Mouse (Mus musculus): ENCODE results near the gene Csn2. TPM values are rescaled to one million over a fixed set of nuclear protein-coding genes. Genes with fewer than 3 reads are reported as not detected.

The Csn2 gene
- not detected for polyA plus RNA-seq (2014; fragmentation: Illumina TruSeq; extraction: RNeasy Lipid Tissue Mini Kit (QIAGEN cat#74804); ENCODE audit: low read depth, low replicate concordance)

GRCm38 (mm10) chr5:87699530-87699929 lies at the start of gene Csn2:
TSS of gene Csn2 (minus strand) at chr5:87699630.

GRCm38 (mm10) chr5:87665908-87666307 lies 33.5 kb downstream of the Csn2 start, which contains the start of gene Csn1s1:
TSS of gene Csn1s1 (plus strand) at chr5:87666208.

Other genes starting within 250 kb of the Csn2 start
- not detected for gene Ugt2a2, start 217.4 kb downstream of the Csn2 start, polyA plus RNA-seq (2014; fragmentation: Illumina TruSeq; extraction: RNeasy Lipid Tissue Mini Kit (QIAGEN cat#74804); ENCODE audit: low read depth, low replicate concordance)
- not detected for gene Gm43638, start 212.8 kb downstream of the Csn2 start, polyA plus RNA-seq (2014; fragmentation: Illumina TruSeq; extraction: RNeasy Lipid Tissue Mini Kit (QIAGEN cat#74804); ENCODE audit: low read depth, low replicate concordance)
- gene Ugt2a1, start 208.8 kb downstream of the Csn2 start, polyA plus RNA-seq (2014; fragmentation: Illumina TruSeq; extraction: RNeasy Lipid Tissue Mini Kit (QIAGEN cat#74804); ENCODE audit: low read depth, low replicate concordance), result 0.16 TPM
- gene Sult1b1, start 161.4 kb downstream of the Csn2 start, polyA plus RNA-seq (2014; fragmentation: Illumina TruSeq; extraction: RNeasy Lipid Tissue Mini Kit (QIAGEN cat#74804); ENCODE audit: low read depth, low replicate concordance), result 1,525 TPM
- gene Sult1d1, start 130.6 kb downstream of the Csn2 start, polyA plus RNA-seq (2014; fragmentation: Illumina TruSeq; extraction: RNeasy Lipid Tissue Mini Kit (QIAGEN cat#74804); ENCODE audit: low read depth, low replicate concordance), result 1,435 TPM
- not detected for gene Sult1e1, start 108.0 kb downstream of the Csn2 start, polyA plus RNA-seq (2014; fragmentation: Illumina TruSeq; extraction: RNeasy Lipid Tissue Mini Kit (QIAGEN cat#74804); ENCODE audit: low read depth, low replicate concordance)
- not detected for gene Csn1s1, start 33.4 kb downstream of the Csn2 start, polyA plus RNA-seq (2014; fragmentation: Illumina TruSeq; extraction: RNeasy Lipid Tissue Mini Kit (QIAGEN cat#74804); ENCODE audit: low read depth, low replicate concordance)
- gene Csn1s2a, start 74.9 kb upstream of the Csn2 start, polyA plus RNA-seq (2014; fragmentation: Illumina TruSeq; extraction: RNeasy Lipid Tissue Mini Kit (QIAGEN cat#74804); ENCODE audit: low read depth, low replicate concordance), result not detected
- not detected for gene Csn1s2b, start 108.5 kb upstream of the Csn2 start, polyA plus RNA-seq (2014; fragmentation: Illumina TruSeq; extraction: RNeasy Lipid Tissue Mini Kit (QIAGEN cat#74804); ENCODE audit: low read depth, low replicate concordance)
- gene Prr27, start 126.1 kb upstream of the Csn2 start, polyA plus RNA-seq (2014; fragmentation: Illumina TruSeq; extraction: RNeasy Lipid Tissue Mini Kit (QIAGEN cat#74804); ENCODE audit: low read depth, low replicate concordance), result not detected
- gene Odam, start 185.4 kb upstream of the Csn2 start, polyA plus RNA-seq (2014; fragmentation: Illumina TruSeq; extraction: RNeasy Lipid Tissue Mini Kit (QIAGEN cat#74804); ENCODE audit: low read depth, low replicate concordance), result not detected
- 0.79 TPM for gene Csn3, start 225.9 kb upstream of the Csn2 start, polyA plus RNA-seq (2014; fragmentation: Illumina TruSeq; extraction: RNeasy Lipid Tissue Mini Kit (QIAGEN cat#74804); ENCODE audit: low read depth, low replicate concordance)

All from sigmoid colon, adult 10 weeks (tissue).